Mouse (Mus musculus) heart, embryonic 12.5 days (tissue): ENCODE data around the gene Prss34. TPM values are rescaled to one million over a fixed set of nuclear protein-coding genes. Genes with fewer than 3 reads are reported as not detected.

Experiments used
- ATAC-seq: fragments of 200-750 bp; cut with Nextera tagmentation; 2 replicates; pipeline ENCODE4 v1.8.0; 2017; ENCODE audit warnings: moderate TSS enrichment, moderate library complexity; ENCODE audit not compliant: insufficient number of reproducible peaks, low FRiP score
- H3K27ac ChIP-seq: fragments of 300-500 bp; sonication (generic); 2 replicates; pipeline ENCODE4 v1.5.1; 2016; ENCODE audit warnings: mild to moderate bottlenecking, moderate library complexity; ENCODE audit not compliant: poor library complexity, severe bottlenecking
- H3K27me3 ChIP-seq: fragments of 300-500 bp; sonication (generic); replicated peaks from 2 replicates; pipeline ENCODE4 v1.6.1; 2016; ENCODE audit warnings: mild to moderate bottlenecking, moderate library complexity
- H3K36me3 ChIP-seq: fragments of 300-500 bp; sonication (generic); 2 replicates; pipeline ENCODE4 v1.6.1; 2016; ENCODE audit warnings: mild to moderate bottlenecking, moderate library complexity
- H3K4me1 ChIP-seq: fragments of 300-500 bp; sonication (generic); replicated peaks from 2 replicates; pipeline ENCODE4 v1.6.1; 2016; ENCODE audit warnings: mild to moderate bottlenecking
- H3K4me2 ChIP-seq: fragments of 300-500 bp; sonication (generic); 2 replicates; pipeline ENCODE4 v1.6.1; 2016; ENCODE audit warnings: mild to moderate bottlenecking, moderate library complexity
- H3K4me3 ChIP-seq: fragments of 300-500 bp; sonication (generic); 2 replicates; pipeline ENCODE4 v1.5.1; 2016; ENCODE audit warnings: mild to moderate bottlenecking
- H3K9ac ChIP-seq: fragments of 300-500 bp; sonication (generic); 2 replicates; pipeline ENCODE4 v1.6.1; 2016; ENCODE audit warnings: mild to moderate bottlenecking, moderate library complexity
- H3K9me3 ChIP-seq: fragments of 300-500 bp; sonication (generic); replicated peaks from 2 replicates; pipeline ENCODE4 v1.6.1; 2016; ENCODE audit warnings: mild to moderate bottlenecking, moderate library complexity
- WGBS: fragments of 180-500 bp; shearing (Covaris S2); methylation state at CpG from one replicate; pipeline ENCODE4 v1.1.7; 2016; 5-methylcytosine and 5-hydroxymethylcytosine counted together
- polyA plus RNA-seq: library from polyadenylated mRNA; unstranded; fragments of >200 nt; fragmentation: Nextera tagmentation; extraction: Ambion mirVana; gene quantifications from 2 replicates; pipeline ENCODE4 v1.2.1, GENCODE M21; 2016

Prss34 gene
- polyA plus RNA-seq, 1 experiment from 2014 or later, result not detected

GRCm38 (mm10) chr17:25272951-25273705 is 25.1 kb upstream of the Prss34 start:
- H3K9me3 ChIP-seq, result no peaks in the 10 kb centered on the region
- H3K36me3 ChIP-seq, result peaks cover 22% of the 10 kb centered on the region
- 1% methylated on average over 92 of the region's 92 CpGs for WGBS
- peak; percentile 92 for ATAC-seq
- peaks cover 31% of the 10 kb centered on the region for H3K4me1 ChIP-seq
- no peaks in the 10 kb centered on the region for H3K27me3 ChIP-seq
- peak overlapping the region; percentile 98 for H3K27ac ChIP-seq
- peak overlapping the region; percentile 99 for H3K9ac ChIP-seq
- peak overlapping the region; percentile 95 for H3K4me2 ChIP-seq
- H3K4me3 ChIP-seq, result peak overlapping the region; percentile 98

- no peaks in the 10 kb centered on the region for H3K9me3 ChIP-seq
- ATAC-seq, result peak; percentile 90
- peak overlapping the region; percentile 98 for H3K27ac ChIP-seq
- H3K36me3 ChIP-seq, result peaks cover 14% of the 10 kb centered on the region
- peak overlapping the region; percentile 98 for H3K4me3 ChIP-seq
- peak overlapping the region; percentile 95 for H3K4me2 ChIP-seq
- H3K9ac ChIP-seq, result peak overlapping the region; percentile 99
- H3K27me3 ChIP-seq, result no peaks in the 10 kb centered on the region
- WGBS, result 1% methylated on average over 43 of the region's 45 CpGs
- peaks cover 31% of the 10 kb centered on the region for H3K4me1 ChIP-seq
Measured at GRCm38 (mm10) chr17:25273706-25274501, 24.3 kb upstream of the Prss34 start.

GRCm38 (mm10) chr17:25274571-25275346 is 23.4 kb upstream of the Prss34 start, which contains the start of gene Ube2i:
Ube2i (minus strand) TSS chr17:25274622.
- WGBS, result 82% methylated on average over 9 of the region's 9 CpGs
- peak within 1 kb of the TSS; percentile 98 for H3K4me3 ChIP-seq
- no peak for ATAC-seq
- H3K9me3 ChIP-seq, result no peaks in the 10 kb centered on the region
- peaks cover 6% of the 10 kb centered on the region; the same call in 1 of the 2 replicates for H3K36me3 ChIP-seq
- peaks cover 28% of the 10 kb centered on the region for H3K4me1 ChIP-seq
- H3K27me3 ChIP-seq, result no peaks in the 10 kb centered on the region
- H3K9ac ChIP-seq, result peak within 1 kb of the TSS; percentile 99
- peak within 1 kb of the TSS; percentile 95 for H3K4me2 ChIP-seq
- H3K27ac ChIP-seq, result peak within 1 kb of the TSS; percentile 98

- Histone ChIP-seq H3K9ac (no peak overlapping the region), H3K9me3 (no peaks in the 10 kb centered on the region), H3K27ac (no peak overlapping the region), H3K27me3 (no peaks in the 10 kb centered on the region), H3K4me3 (no peak overlapping the region), H3K36me3 (no peaks in the 10 kb centered on the region), H3K4me1 (peaks cover 18% of the 10 kb centered on the region), H3K4me2 (no peak overlapping the region)
- no peak for ATAC-seq
- WGBS, result 95% methylated on average over 3 of the region's 3 CpGs
Measured at GRCm38 (mm10) chr17:25275833-25276232, 22.4 kb upstream of the Prss34 start.

GRCm38 (mm10) chr17:25282133-25282532 is 16.1 kb upstream of the Prss34 start:
- no peak overlapping the region for H3K9ac ChIP-seq
- WGBS, result 28% methylated on average over 11 of the region's 11 CpGs
- H3K4me1 ChIP-seq, result no peaks in the 10 kb centered on the region; the same call in 1 of the 2 replicates
- H3K4me3 ChIP-seq, result no peak overlapping the region
- no peak overlapping the region for H3K27ac ChIP-seq
- H3K27me3 ChIP-seq, result no peaks in the 10 kb centered on the region
- H3K36me3 ChIP-seq, result no peaks in the 10 kb centered on the region
- H3K4me2 ChIP-seq, result peak overlapping the region; percentile 30; the same call in 1 of the 2 replicates
- peak; percentile 55; the same call in 1 of the 2 replicates for ATAC-seq
- peaks cover 3% of the 10 kb centered on the region; the same call in 1 of the 2 replicates for H3K9me3 ChIP-seq

GRCm38 (mm10) chr17:25285033-25285432 is 13.2 kb upstream of the Prss34 start:
- H3K36me3 ChIP-seq, result no peaks in the 10 kb centered on the region
- no peak overlapping the region for H3K4me2 ChIP-seq
- H3K27me3 ChIP-seq, result no peaks in the 10 kb centered on the region
- H3K4me1 ChIP-seq, result no peaks in the 10 kb centered on the region; the same call in 1 of the 2 replicates
- peaks cover 3% of the 10 kb centered on the region; the same call in 1 of the 2 replicates for H3K9me3 ChIP-seq
- H3K4me3 ChIP-seq, result no peak overlapping the region
- 25% methylated on average over 3 of the region's 3 CpGs for WGBS
- ATAC-seq, result 0 out of 2 replicates have a peak, but pooled peaks have one; percentile 48
- H3K9ac ChIP-seq, result no peak overlapping the region
- no peak overlapping the region for H3K27ac ChIP-seq

- no peaks in the 10 kb centered on the region; the same call in 1 of the 2 replicates for H3K4me1 ChIP-seq
- no peak overlapping the region for H3K4me2 ChIP-seq
Measured at GRCm38 (mm10) chr17:25288842-25289241, 9.4 kb upstream of the Prss34 start.

GRCm38 (mm10) chr17:25290411-25290810 is 7.8 kb upstream of the Prss34 start:
- H3K4me3 ChIP-seq, result no peak overlapping the region
- WGBS, result 33% methylated on average over 4 of the region's 4 CpGs
- H3K27me3 ChIP-seq, result 0 out of 2 replicates have a peak, but pooled peaks cover 6% of the 10 kb centered on the region
- ATAC-seq, result no peak
- no peaks in the 10 kb centered on the region for H3K4me1 ChIP-seq
- H3K27ac ChIP-seq, result no peak overlapping the region
- H3K36me3 ChIP-seq, result no peaks in the 10 kb centered on the region
- no peak overlapping the region for H3K9ac ChIP-seq
- H3K4me2 ChIP-seq, result no peak overlapping the region
- H3K9me3 ChIP-seq, result no peaks in the 10 kb centered on the region

More at GRCm38 (mm10) chr17:25288842-25289241, 9.4 kb upstream of the Prss34 start:
- Histone ChIP-seq H3K9ac (no peak overlapping the region), H3K9me3 (no peaks in the 10 kb centered on the region), H3K4me3 (no peak overlapping the region), H3K27ac (no peak overlapping the region), H3K27me3 (0 out of 2 replicates have a peak, but pooled peaks cover 6% of the 10 kb centered on the region), H3K36me3 (no peaks in the 10 kb centered on the region)
- no peak for ATAC-seq
- 23% methylated on average over 4 of the region's 4 CpGs for WGBS

GRCm38 (mm10) chr17:25293495-25293894 is 4.7 kb upstream of the Prss34 start:
- 45% methylated on average over 5 of the region's 5 CpGs for WGBS

GRCm38 (mm10) chr17:25294111-25294510 is 4.1 kb upstream of the Prss34 start:
- Histone ChIP-seq H3K4me3 (no peak overlapping the region), H3K4me2 (no peak overlapping the region), H3K27ac (no peak overlapping the region), H3K27me3 (peaks cover 23% of the 10 kb centered on the region), H3K9ac (no peak overlapping the region), H3K36me3 (no peaks in the 10 kb centered on the region), H3K9me3 (no peaks in the 10 kb centered on the region), H3K4me1 (no peaks in the 10 kb centered on the region)
- 56% methylated on average over 1 of the region's 1 CpGs for WGBS
- ATAC-seq, result no peak

More at GRCm38 (mm10) chr17:25293495-25293894, 4.7 kb upstream of the Prss34 start:
- no peak overlapping the region for H3K4me2 ChIP-seq
- peaks cover 21% of the 10 kb centered on the region for H3K27me3 ChIP-seq
- no peaks in the 10 kb centered on the region for H3K36me3 ChIP-seq
- H3K4me3 ChIP-seq, result no peak overlapping the region
- ATAC-seq, result no peak
- H3K4me1 ChIP-seq, result no peaks in the 10 kb centered on the region
- no peaks in the 10 kb centered on the region for H3K9me3 ChIP-seq
- no peak overlapping the region for H3K9ac ChIP-seq
- no peak overlapping the region for H3K27ac ChIP-seq
